Mouse (Mus musculus) cerebellum, adult 2 months (tissue): Measurements from ENCODE around the gene Nfs1.

Source experiments
- CTCF ChIP-seq: fragments of 200-500 bp; IDR thresholded peaks from 2 replicates; pipeline ENCODE4 v1.5.1; 2011; ENCODE audit warnings: low read depth, mild to moderate bottlenecking, control low read depth, low read length, moderate library complexity, borderline replicate concordance; ENCODE audit not compliant: insufficient read depth
- POLR2A ChIP-seq: fragments of 200-500 bp; IDR thresholded peaks from 2 replicates; pipeline ENCODE4 v1.6.1; 2011; ENCODE audit warnings: low read length, control low read depth, borderline replicate concordance; ENCODE audit not compliant: insufficient read depth

- TF ChIP-seq POLR2A (no peak), CTCF (no peak)
These were observed 35.8 kb upstream of the Nfs1 start for GRCm38 (mm10) chr2:156179796-156180093.
